Mouse (Mus musculus): ENCODE measurements at regions not wholly inside any gene's neighbourhood (a gene's known extent, or its start where the extent isn't known, plus 50 kb on each side); places are given as distances from the start of the nearest gene placed in this dataset.
"Not testable (repeated sequence)": the region's sequence is repeated elsewhere in the genome, so short reads cannot be mapped to it uniquely, and the experiment has no call there.

- peak; percentile 15 for DNase-seq (ENCODE audit: low read depth)
These were observed 165.5 kb upstream of the Stk26 start for GRCm38 (mm10) chrX:50675356-50675755.

DNA sequence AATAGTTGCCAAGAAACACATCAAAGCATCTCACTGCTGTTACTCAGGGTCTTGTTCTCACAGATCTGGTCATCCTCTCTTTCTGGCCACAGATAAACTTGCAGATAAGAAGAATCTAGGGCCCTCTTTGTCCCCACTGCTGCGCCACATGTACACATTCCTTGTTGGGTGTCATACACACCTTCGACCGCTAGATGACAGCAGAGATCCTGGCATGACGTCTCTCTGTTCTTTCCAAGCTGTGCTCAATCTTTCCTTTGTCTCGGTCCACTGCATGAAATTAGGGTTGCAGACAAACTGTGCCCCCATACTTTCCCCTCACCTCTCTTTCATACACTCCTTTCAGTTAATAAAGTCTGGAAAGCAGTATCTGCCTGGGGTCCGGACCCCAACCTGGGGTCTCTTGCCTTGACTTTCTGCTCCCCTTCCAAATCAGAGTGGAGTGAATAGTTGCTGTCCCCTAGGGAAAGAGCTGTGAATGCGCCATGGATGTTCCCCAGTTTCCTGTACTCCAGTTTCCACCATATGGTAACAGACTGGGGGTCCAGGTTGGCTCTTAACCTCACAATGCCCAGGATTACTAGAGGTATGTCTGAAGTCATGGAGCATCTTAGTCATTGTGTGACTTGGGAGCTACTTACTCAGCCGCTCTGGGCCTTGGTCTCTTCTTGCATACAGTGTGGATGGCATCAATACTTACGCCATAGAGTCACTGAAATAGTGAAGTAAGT, 182.8 kb upstream of the Stk26 start:
- DNase-seq (ENCODE audit: low read depth) = no peak

- DNase-seq (ENCODE audit: low read depth) = no peak
These were observed 183.5 kb upstream of the Stk26 start for GRCm38 (mm10) chrX:50657180-50657834.

- DNase-seq (ENCODE audit: low read depth) = not testable (repeated sequence)
These were observed 185.5 kb upstream of the Stk26 start for GRCm38 (mm10) chrX:50655380-50655779.

GRCm38 (mm10) chrX:50641347-50641746, 199.5 kb upstream of the Stk26 start:
- DNase-seq (ENCODE audit: low read depth) = no peak

GRCm38 (mm10) chrX:50635634-50636033, 205.2 kb upstream of the Stk26 start:
- no peak for DNase-seq (ENCODE audit: low read depth)

DNA sequence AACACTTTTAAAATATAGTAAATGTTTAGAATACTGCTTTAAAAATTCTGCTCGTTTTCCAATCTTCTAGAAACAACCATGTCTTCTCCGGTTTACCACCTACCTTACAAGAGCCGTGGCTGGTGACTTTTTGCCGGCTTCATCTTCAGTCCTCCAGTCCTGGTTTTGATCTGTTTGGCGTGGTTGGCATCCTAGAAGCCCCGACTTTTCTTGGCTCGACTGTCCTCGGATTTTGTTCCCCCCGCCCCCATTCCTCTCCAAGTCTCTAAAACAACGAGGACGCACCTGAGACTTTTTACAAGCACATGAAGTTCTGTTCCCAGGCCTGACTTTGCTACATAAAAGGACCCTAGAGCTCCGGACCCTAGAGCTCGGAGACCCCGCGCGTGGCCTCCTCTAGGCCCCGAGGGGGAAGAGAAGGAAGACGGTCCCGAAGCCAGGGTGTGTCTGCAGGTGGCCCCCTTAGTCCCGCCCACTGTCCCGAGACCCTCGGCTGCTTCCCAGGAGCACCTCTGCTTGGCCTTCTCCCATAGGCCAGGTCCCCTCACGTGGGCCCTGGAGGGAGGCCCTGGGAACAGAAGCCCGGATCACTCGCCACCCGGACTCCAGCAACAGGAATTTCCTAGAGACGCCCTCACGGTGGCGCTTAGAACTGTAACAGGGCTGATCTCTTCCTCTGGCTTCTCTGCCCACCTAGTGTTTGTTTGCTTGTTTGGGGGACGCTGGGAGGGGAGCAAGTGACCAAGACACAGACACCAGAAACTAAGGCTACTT, 205.8 kb upstream of the Stk26 start:
- DNase-seq (ENCODE audit: low read depth) = peak; percentile 65

DNA sequence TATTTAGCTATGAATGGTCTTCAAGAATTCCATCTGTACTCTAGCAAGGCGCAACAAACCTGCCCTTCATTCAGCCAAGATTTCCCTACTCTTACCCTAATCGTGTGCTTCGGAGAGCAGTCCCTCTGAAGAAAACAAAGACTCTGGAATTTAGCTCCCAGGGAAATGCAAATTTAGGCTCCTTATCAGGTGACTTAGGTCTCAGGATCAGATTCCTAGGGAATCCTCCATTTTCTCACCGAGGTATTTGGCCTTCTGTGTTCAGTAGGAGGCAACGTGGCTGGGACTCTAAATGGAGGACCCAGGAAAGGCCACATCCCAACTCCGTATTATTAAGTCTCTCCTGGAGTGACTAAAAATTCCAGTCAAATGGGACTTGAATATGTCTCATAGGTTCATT, 204.2 kb upstream of the Olfr1324 start:
- no peak for DNase-seq (ENCODE audit: low read depth)

DNA sequence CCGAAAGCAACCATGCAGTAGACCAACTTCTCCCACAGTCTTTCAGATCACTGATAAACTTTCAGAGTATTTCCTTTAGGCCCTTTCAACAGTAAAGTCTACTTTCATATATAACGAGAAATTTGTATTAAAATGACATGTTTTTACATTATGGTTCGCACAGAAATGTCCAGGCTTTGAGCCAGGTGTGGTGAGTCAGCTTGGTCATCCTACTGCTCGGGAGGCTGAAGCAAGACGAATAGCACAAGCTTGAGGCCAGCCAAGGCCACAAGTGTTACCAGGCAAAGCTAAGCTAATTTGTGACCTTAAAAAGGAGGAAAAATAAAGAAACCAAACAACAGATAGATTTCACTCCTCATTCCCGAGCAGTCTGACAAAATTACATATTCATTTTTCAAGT, 197.0 kb upstream of the Olfr1324 start:
- DNase-seq (ENCODE audit: low read depth) = no peak

DNA sequence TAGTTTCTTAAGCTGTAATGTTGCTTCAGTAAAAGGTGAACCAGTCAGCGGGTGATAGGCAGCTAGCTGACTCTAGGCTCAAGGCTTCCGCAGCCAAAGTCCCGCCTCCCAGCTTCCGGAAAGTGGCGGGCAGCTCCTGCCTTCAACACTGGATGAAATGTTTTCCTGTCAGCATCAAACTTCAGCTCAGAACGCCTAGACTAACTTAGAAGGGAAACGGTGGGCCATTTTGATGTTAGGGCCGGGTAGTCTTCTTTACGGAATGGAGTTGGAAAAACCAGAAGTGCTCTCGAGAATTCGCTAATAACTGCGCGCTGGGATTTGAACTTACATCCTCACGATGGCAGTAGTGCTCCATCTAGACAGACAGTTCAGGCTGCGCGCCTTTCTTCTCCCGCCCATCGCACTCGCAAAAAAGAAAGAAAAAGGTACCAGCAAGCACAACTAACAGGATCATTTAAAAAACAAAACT, 194.7 kb upstream of the Olfr1324 start:
- no peak for DNase-seq (ENCODE audit: low read depth)

- DNase-seq (ENCODE audit: low read depth) = no peak
These were observed 192.6 kb upstream of the Olfr1324 start for GRCm38 (mm10) chrX:50620909-50621308.

DNA sequence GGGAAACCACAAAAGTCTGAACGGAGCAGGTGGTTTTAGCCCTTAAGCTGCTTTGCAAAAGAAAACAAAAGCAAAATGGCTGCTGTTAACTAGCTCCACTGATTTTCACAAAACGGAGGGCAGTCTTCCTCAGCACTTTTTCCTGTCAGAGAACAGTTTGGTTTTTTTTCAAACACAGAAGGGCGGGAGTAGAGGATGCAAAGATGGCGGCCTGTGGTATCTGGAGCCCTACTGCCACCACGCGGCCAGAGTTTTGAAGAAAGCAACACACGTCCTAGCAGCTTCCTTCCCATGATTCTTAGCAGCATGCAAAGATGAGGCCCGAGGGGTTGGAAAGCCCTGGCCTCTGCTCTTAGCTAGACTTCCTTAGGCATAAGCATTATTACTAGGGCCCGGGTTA, 191.6 kb upstream of the Olfr1324 start:
- DNase-seq (ENCODE audit: low read depth) = peak; percentile 67

GRCm38 (mm10) chrX:50618936-50619335, 190.6 kb upstream of the Olfr1324 start:
- DNase-seq (ENCODE audit: low read depth) = no peak

DNA sequence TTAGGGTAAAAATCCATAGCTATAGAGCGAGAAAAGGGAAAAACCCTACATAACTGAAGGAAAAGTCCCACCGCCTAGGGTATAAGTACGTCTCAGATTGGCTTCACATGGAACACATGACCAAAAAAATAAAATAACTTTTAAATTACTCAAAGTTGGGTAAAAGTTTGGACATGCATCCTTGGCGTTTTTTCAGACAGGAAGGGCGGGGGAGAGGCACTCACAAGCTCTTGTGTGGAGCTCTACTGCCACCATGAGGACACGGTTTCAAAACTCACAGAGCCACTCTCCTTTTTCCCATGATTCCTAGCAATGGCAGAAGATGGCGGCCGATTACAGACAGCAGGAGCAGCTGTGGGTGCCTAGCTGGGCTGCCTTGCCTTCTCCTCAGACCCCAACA, 188.6 kb upstream of the Olfr1324 start:
- DNase-seq (ENCODE audit: low read depth) = not testable (repeated sequence)

DNA sequence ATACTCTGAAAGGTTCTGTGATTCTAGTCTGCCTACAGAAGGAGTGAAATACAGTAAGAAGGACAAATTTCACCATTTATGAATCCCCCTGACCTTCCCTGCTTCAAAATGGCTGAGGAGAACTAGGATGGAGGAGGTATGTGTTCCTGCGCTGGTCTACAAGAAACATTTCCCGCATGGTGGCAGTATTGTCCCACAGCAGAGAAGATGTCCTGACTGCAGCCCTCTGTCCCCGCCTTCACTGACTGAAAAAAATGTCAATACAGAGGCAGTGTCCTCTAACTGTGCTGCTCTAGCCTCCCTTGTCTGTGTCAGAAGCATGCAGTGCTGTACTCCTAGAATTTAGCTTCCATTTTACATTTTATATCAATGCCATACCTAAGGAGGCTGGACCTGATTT, 186.6 kb upstream of the Olfr1324 start:
- DNase-seq (ENCODE audit: low read depth) = not testable (repeated sequence)

DNA sequence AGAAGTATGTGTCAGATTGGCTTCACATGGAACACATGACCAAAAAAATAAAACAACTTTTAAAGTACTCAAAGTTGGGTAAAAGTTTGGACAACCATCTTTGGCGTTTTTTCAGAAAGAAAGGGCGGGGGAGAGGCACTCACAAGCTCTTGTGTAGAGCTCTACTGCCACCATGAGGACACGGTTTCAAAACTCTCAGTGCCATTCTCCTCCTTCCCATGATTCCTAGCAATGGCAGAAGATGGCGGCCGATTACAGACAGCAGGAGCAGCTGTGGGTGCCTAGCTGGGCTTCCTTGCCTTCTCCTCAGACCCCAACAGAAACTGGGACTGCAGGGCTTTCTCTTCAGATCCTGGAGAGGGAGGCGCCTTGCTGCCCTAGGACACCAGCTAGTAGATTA, 186.1 kb upstream of the Olfr1324 start:
- not testable (repeated sequence) for DNase-seq (ENCODE audit: low read depth)

- DNase-seq (ENCODE audit: low read depth) = no peak
These were observed 183.7 kb upstream of the Olfr1324 start for GRCm38 (mm10) chrX:50611765-50612591.

DNA sequence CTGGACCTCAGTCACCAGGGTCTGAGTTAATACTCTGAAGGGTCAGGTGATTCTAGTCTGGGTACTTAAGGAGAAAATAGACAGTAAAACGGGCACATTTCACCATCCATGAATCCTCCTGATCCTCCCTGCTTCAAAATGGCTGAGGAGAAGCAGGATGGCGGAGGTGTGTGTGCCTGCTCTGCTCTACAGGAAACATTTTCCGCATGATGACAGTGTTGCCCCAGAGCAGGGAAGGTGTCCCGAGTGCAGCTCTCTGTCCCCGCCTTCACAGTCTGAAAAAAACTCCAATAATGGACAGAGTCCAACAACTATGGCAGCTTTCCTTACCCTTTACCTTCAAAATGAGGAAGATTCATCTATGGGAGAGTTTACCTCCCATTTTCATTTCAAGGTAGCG, 179.8 kb upstream of the Olfr1324 start:
- not testable (repeated sequence) for DNase-seq (ENCODE audit: low read depth)

DNA sequence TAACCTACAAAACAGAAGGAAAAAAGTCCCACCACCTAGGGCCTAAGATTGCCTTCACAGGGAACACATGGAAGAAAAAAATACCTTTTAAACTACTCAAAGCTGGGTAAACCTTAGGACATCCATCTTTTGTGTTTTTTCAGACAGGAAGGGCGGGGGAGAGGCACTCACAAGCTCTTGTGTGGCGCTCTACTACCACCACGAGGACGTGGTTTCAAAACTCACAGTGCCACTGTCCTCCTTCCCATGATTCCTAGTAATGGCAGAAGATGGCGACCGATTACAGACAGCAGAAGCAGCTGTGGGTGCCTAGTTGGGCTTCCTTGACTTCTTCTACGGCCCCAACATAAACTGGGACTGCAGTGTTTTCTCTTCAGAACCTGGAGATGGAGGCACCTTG, 179.3 kb upstream of the Olfr1324 start:
- no peak for DNase-seq (ENCODE audit: low read depth)

GRCm38 (mm10) chrX:50605517-50605916, 177.2 kb upstream of the Olfr1324 start:
- not testable (repeated sequence) for DNase-seq (ENCODE audit: low read depth)

DNA sequence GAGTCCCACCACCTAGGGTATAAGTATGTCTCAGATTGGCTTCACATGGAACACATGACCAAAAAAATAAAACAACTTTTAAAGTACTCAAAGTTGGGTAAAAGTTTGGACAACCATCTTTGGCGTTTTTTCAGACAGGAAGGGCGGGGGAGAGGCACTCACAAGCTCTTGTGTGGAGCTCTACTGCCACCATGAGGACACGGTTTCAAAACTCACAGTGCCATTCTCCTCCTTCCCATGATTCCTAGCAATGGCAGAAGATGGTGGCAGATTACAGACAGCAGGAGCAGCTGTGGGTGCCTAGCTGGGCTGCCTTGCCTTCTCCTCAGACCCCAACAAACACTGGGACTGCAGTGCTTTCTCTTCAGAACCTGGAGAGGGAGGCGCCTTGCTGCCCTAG, 176.7 kb upstream of the Olfr1324 start:
- not testable (repeated sequence) for DNase-seq (ENCODE audit: low read depth)

- DNase-seq (ENCODE audit: low read depth) = not testable (repeated sequence)
These were observed 174.6 kb upstream of the Olfr1324 start for GRCm38 (mm10) chrX:50602881-50603280.
